Mouse (Mus musculus) heart, postnatal 0 days (tissue): ENCODE results near the gene Arhgap42.

Experiments
- CTCF ChIP-seq: IDR thresholded peaks from 2 replicates; pipeline ENCODE4 v1.5.1; 2016; ENCODE audit warnings: antibody characterized with exemption, control low read depth, low read depth
- EP300 ChIP-seq: IDR thresholded peaks from 2 replicates; pipeline ENCODE4 v1.6.1; 2016; ENCODE audit warnings: antibody characterized with exemption, low read depth

DNA sequence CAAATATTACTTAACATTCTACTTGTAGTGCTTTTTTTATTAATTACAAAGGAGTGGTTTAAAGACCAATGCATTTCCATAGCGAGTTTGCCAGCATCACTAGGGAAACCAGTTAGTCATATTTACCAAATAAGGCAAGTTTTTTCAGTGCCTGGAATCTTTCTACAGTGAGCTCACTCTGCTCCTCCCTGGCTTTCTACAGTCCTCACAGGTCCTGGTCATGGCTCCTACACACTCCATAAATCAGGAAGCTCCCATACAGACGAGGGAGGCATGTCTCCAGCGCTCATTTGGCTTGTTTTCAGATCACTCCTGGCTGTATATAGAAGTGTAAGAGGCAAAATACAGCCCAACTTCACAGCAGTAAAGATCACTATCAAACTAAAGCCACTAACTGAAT is 134.1 kb downstream of the Arhgap42 start:
- TF ChIP-seq CTCF, result no peak
- no peak for TF ChIP-seq EP300
